22 mouse cellular contexts compared by ENCODE assay signal in genomic region chr4:33928450-33928849, GRCm38 (mm10). TPM values are rescaled to one million over a fixed set of nuclear protein-coding genes. Genes with fewer than 3 reads are reported as not detected.
DNase-seq lines count a peak whose midpoint lies in the region; ATAC-seq and TF ChIP-seq lines count a peak whose summit lies in the region.
"Had no signal": no experiment of that assay in that cellular context is flagged by ENCODE, and none has a peak within 500 bp of the region (broad histone marks: within the 10 kb centered on the region; RNA-seq: fewer than 3 reads in every experiment).

No protein-coding gene starts in this region.

- no peaks in the 10 kb centered on the region for H3K36me3 ChIP-seq in hindbrain, embryonic 13.5 days
- no peaks in the 10 kb centered on the region for H3K36me3 ChIP-seq in hindbrain, embryonic 10.5 days
- H3K36me3 ChIP-seq in forebrain, postnatal 0 days (ENCODE audit: insufficient read depth) = no peaks in the 10 kb centered on the region
- H3K36me3 ChIP-seq in midbrain, embryonic 16.5 days (ENCODE audit: control insufficient read depth, insufficient read depth, low read length) = no peaks in the 10 kb centered on the region
- H3K36me3 ChIP-seq: heart, embryonic 12.5 days; kidney, embryonic 15.5 days; limb, embryonic 15.5 days; liver, embryonic 15.5 days had no signal

- no peak for TF ChIP-seq POLR2A in cerebellum, adult 2 months (IDR thresholded peaks at IDR 0.05; ENCODE audit: borderline replicate concordance, insufficient read depth, low read length)

- peak overlapping the region; percentile 29 for H3K4me2 ChIP-seq in hindbrain, embryonic 13.5 days
- peak overlapping the region; percentile 41 for H3K4me2 ChIP-seq in forebrain, postnatal 0 days (ENCODE audit: low read depth)
- peak overlapping the region; percentile 19; the same call in 1 of the 2 replicates for H3K4me2 ChIP-seq in midbrain, embryonic 16.5 days (ENCODE audit: low read length)
- H3K4me2 ChIP-seq: heart, embryonic 12.5 days; kidney, embryonic 15.5 days; limb, embryonic 15.5 days; liver, embryonic 15.5 days had no signal

- H3K9ac ChIP-seq in hindbrain, embryonic 13.5 days = no peak overlapping the region
- H3K9ac ChIP-seq in forebrain, postnatal 0 days = no peak overlapping the region
- H3K9ac ChIP-seq in midbrain, embryonic 16.5 days (ENCODE audit: low read depth, low read length) = no peak overlapping the region
- H3K9ac ChIP-seq: heart, embryonic 12.5 days; kidney, embryonic 15.5 days; limb, embryonic 15.5 days; liver, embryonic 15.5 days had no signal

- DNase-seq in cerebellum, adult 2 months = peak in 1 of 2 experiments; percentile 63
- no peak for DNase-seq in cerebellum, adult 8-10 months
- no peak for DNase-seq in hindbrain, embryonic 10.5 days (ENCODE audit: low spot score)
- no peak for DNase-seq in forebrain, postnatal 0 days
- DNase-seq in lung, adult 18-20 months = no peak
- no peak for DNase-seq in thymus, postnatal 36 days
- DNase-seq: adrenal gland, postnatal 10 days; gastrocnemius, postnatal 25 days; heart, adult 18-20 months; heart, postnatal 10 days; kidney, adult 11 months; kidney, postnatal 36 days; layer of hippocampus, adult 9-11 months; left cerebral cortex, postnatal 4 days had no signal

- ATAC-seq in hindbrain, embryonic 13.5 days (ENCODE audit: low FRiP score) = no peak
- ATAC-seq in forebrain, postnatal 0 days = no peak
- ATAC-seq in midbrain, embryonic 16.5 days = no peak

- H3K27ac ChIP-seq in cerebellum, adult 2 months (ENCODE audit: insufficient read depth, low read length) = no peak overlapping the region; the same call in 1 of the 2 replicates
- no peak overlapping the region for H3K27ac ChIP-seq in hindbrain, embryonic 13.5 days
- H3K27ac ChIP-seq in hindbrain, embryonic 10.5 days = no peak overlapping the region
- no peak overlapping the region for H3K27ac ChIP-seq in forebrain, postnatal 0 days (ENCODE audit: low read depth, low read length)
- no peak overlapping the region for H3K27ac ChIP-seq in midbrain, embryonic 16.5 days (ENCODE audit: low read length)
- H3K27ac ChIP-seq: kidney, embryonic 15.5 days; limb, embryonic 15.5 days; liver, embryonic 15.5 days; macrophage had no signal

- H3K4me3 ChIP-seq in cerebellum, adult 2 months (replicated peaks; ENCODE audit: insufficient read depth, low read depth, low read length) = peak overlapping the region; percentile 54
- no peak overlapping the region for H3K4me3 ChIP-seq in hindbrain, embryonic 13.5 days
- no peak overlapping the region for H3K4me3 ChIP-seq in hindbrain, embryonic 10.5 days
- peak overlapping the region; percentile 16 for H3K4me3 ChIP-seq in forebrain, postnatal 0 days (ENCODE audit: low read depth, low read length)
- H3K4me3 ChIP-seq in midbrain, embryonic 16.5 days (ENCODE audit: low read depth, low read length) = 0 out of 2 replicates have a peak overlapping the region, but pooled peaks have one; percentile 0
- H3K4me3 ChIP-seq: heart, embryonic 12.5 days; kidney, embryonic 15.5 days; limb, embryonic 15.5 days; liver, embryonic 15.5 days; myocyte had no signal

- no peaks in the 10 kb centered on the region for H3K27me3 ChIP-seq in cerebellum, adult 2 months (ENCODE audit: control insufficient read depth, insufficient read depth, low read length)
- no peaks in the 10 kb centered on the region for H3K27me3 ChIP-seq in hindbrain, embryonic 13.5 days
- peaks cover 34% of the 10 kb centered on the region for H3K27me3 ChIP-seq in hindbrain, embryonic 10.5 days (ENCODE audit: insufficient read depth, poor library complexity, severe bottlenecking)
- H3K27me3 ChIP-seq in forebrain, postnatal 0 days (ENCODE audit: insufficient read depth, low read length) = no peaks in the 10 kb centered on the region
- H3K27me3 ChIP-seq in midbrain, embryonic 16.5 days (ENCODE audit: control insufficient read depth, insufficient read depth, low read depth, low read length) = no peaks in the 10 kb centered on the region

- 11% methylated on average over 1 of the region's 1 CpGs for WGBS in cerebellum, adult 2 months
- 60% methylated on average over 1 of the region's 1 CpGs for WGBS in hindbrain, embryonic 13.5 days
- WGBS in hindbrain, embryonic 10.5 days = 70% methylated on average over 1 of the region's 1 CpGs
- 33% methylated on average over 1 of the region's 1 CpGs for WGBS in forebrain, postnatal 0 days
- WGBS in midbrain, embryonic 16.5 days = 66% methylated on average over 1 of the region's 1 CpGs

- no peaks in the 10 kb centered on the region for H3K9me3 ChIP-seq in hindbrain, embryonic 13.5 days
- H3K9me3 ChIP-seq in hindbrain, embryonic 10.5 days = no peaks in the 10 kb centered on the region
- H3K9me3 ChIP-seq in forebrain, postnatal 0 days (ENCODE audit: low read length) = no peaks in the 10 kb centered on the region
- no peaks in the 10 kb centered on the region for H3K9me3 ChIP-seq in midbrain, embryonic 16.5 days (replicated peaks; ENCODE audit: control insufficient read depth, low read length, poor library complexity, severe bottlenecking)
- H3K9me3 ChIP-seq: heart, embryonic 12.5 days; kidney, embryonic 15.5 days; limb, embryonic 15.5 days; liver, embryonic 15.5 days had no signal

- H3K4me1 ChIP-seq in cerebellum, adult 2 months (ENCODE audit: control insufficient read depth, insufficient read depth, low read length) = peaks cover 16% of the 10 kb centered on the region; the same call in 1 of the 2 replicates
- peaks cover 14% of the 10 kb centered on the region for H3K4me1 ChIP-seq in hindbrain, embryonic 13.5 days (replicated peaks)
- peaks cover 17% of the 10 kb centered on the region for H3K4me1 ChIP-seq in hindbrain, embryonic 10.5 days (replicated peaks)
- 0 out of 2 replicates have a peak, but pooled peaks cover 7% of the 10 kb centered on the region for H3K4me1 ChIP-seq in forebrain, postnatal 0 days (ENCODE audit: insufficient read depth)
- peaks cover 5% of the 10 kb centered on the region for H3K4me1 ChIP-seq in midbrain, embryonic 16.5 days (ENCODE audit: control insufficient read depth, insufficient read depth, low read length)
- H3K4me1 ChIP-seq: liver, embryonic 15.5 days had no signal

- TF ChIP-seq CTCF in cerebellum, adult 2 months (IDR thresholded peaks at IDR 0.05; ENCODE audit: borderline replicate concordance, insufficient read depth, low read depth, low read length) = no peak
- no peak for TF ChIP-seq CTCF in forebrain, postnatal 0 days (IDR thresholded peaks at IDR 0.05; ENCODE audit: low read depth)

RNA-seq across cellular contexts. Expression of gene Cnr1, which starts 4.1 kb away (rescaled TPM):
- 137 and 155 TPM in 2 replicates for polyA plus RNA-seq in cerebellum, adult 2 months (2012; rRNA removed)
- 56.2 and 57.7 TPM in 2 replicates for polyA plus RNA-seq in hindbrain, embryonic 13.5 days (2015; fragmentation: Nextera tagmentation; extraction: Ambion mirVana)
- 6.0 and 12.0 TPM in 2 replicates for polyA plus RNA-seq in hindbrain, embryonic 10.5 days (2016; fragmentation: Nextera tagmentation; extraction: Ambion mirVana)
- total RNA-seq in forebrain, postnatal 0 days (2014; rRNA removed) = 175 and 178 TPM in 2 replicates
- 44.6 and 48.0 TPM in 2 replicates for polyA plus RNA-seq in forebrain, postnatal 0 days (2015; fragmentation: Nextera tagmentation; extraction: Ambion mirVana)
- polyA plus RNA-seq in midbrain, embryonic 16.5 days (2015; fragmentation: Nextera tagmentation; extraction: Ambion mirVana) = 51.7 and 51.9 TPM in 2 replicates

Comparison
In these comparisons a context has a peak if more than half of its experiments do, and no peak if none do; other contexts are left out.
1. H3K4me3 ChIP-seq: peak in cerebellum, adult 2 months (single experiment), forebrain, postnatal 0 days (single experiment) and midbrain, embryonic 16.5 days (single experiment); none in hindbrain, embryonic 13.5 days (single experiment) and hindbrain, embryonic 10.5 days (single experiment).
2. Peak in every context shown above with its lines, with median percentiles within 50 percentile points of each other: H3K4me2 ChIP-seq.